Mouse (Mus musculus) liver, postnatal 0 days (tissue): Measurements from ENCODE around the gene Ski.

Source experiments
- CTCF ChIP-seq: sonication (generic); IDR thresholded peaks from 2 replicates; pipeline ENCODE4 v1.5.1; 2016; ENCODE audit warnings: antibody characterized with exemption, low read depth
- EP300 ChIP-seq: IDR thresholded peaks from 2 replicates; pipeline ENCODE4 v1.6.1; 2016; ENCODE audit warnings: antibody characterized with exemption, low read depth, mild to moderate bottlenecking

GRCm38 (mm10) chr4:155223594-155224528, 1.5 kb upstream of the Ski start:
- no peak for TF ChIP-seq EP300
- TF ChIP-seq CTCF, result no peak
